Mouse (Mus musculus) layer of hippocampus, adult 2 months (tissue): ENCODE measurements around the gene Ip6k1. TPM values are rescaled to one million over a fixed set of nuclear protein-coding genes. Genes with fewer than 3 reads are reported as not detected.
A peak's percentile ranks its signal among the peaks of the same experiment; 100 is the strongest.

Experiments
- DNase-seq, 2 experiments: peaks; one replicate each; pipeline ENCODE4 v3.0.0; 2022; ENCODE audit warnings: low spot score in 2 of 2
- H3K27ac ChIP-seq: fragments of 200-600 bp; 2 replicates; pipeline ENCODE4 v1.8.1; 2022
- H3K4me3 ChIP-seq: fragments of 200-600 bp; 2 replicates; pipeline ENCODE4 v1.8.1; 2022; ENCODE audit warnings: mild to moderate bottlenecking
- CTCF ChIP-seq: fragments of 200-600 bp; conservative IDR thresholded peaks from 2 replicates; pipeline ENCODE4 v1.8.1; 2022; ENCODE audit warnings: antibody characterized with exemption, mild to moderate bottlenecking, moderate library complexity
- long read RNA-seq, 2 experiments: library from polyadenylated mRNA; stranded (forward); transcript quantifications; one replicate each; pipeline ENCODE4 v2.0.0; 2021; ENCODE audit warnings: borderline mapping rate in 2 of 2
- total RNA-seq, 2 experiments: library from RNA; stranded (reverse); gene quantifications; 2 replicates each; pipeline ENCODE4 v1.2.3; 2021

The Ip6k1 gene
- 100 to 1,000 TPM; 222 to 228 TPM for total RNA-seq
- long read RNA-seq, experiment 1, full-length matches to known transcripts: 96 of 172 reads
- long read RNA-seq, experiment 1, partial matches to known transcripts: 41 of 172 reads
- long read RNA-seq, experiment 1, other reads (novel, unspliced or antisense): 35 of 172 reads
- long read RNA-seq, experiment 2, full-length matches to known transcripts: 145 of 268 reads
- long read RNA-seq, experiment 2, partial matches to known transcripts: 64 of 268 reads
- long read RNA-seq, experiment 2, other reads (novel, unspliced or antisense): 59 of 268 reads

- Histone ChIP-seq H3K4me3 (peak within 1 kb of the TSS; percentile 93), H3K27ac (peak within 1 kb of the TSS; percentile 100)
- TF ChIP-seq CTCF: no peak
- peak; percentile 100 for DNase-seq
These were observed at the start of gene Ip6k1 for GRCm38 (mm10) chr9:108001922-108002770. Gene Ip6k1, plus strand, starts transcription at chr9:108002501.

GRCm38 (mm10) chr9:107955613-107956289 is 46.5 kb upstream of the Ip6k1 start:
- TF ChIP-seq CTCF: no peak
- Histone ChIP-seq H3K27ac (no peak overlapping the region), H3K4me3 (no peak overlapping the region)
- DNase-seq: no peak

GRCm38 (mm10) chr9:107957141-107957540 is 45.2 kb upstream of the Ip6k1 start:
- Histone ChIP-seq H3K4me3 (no peak overlapping the region), H3K27ac (no peak overlapping the region)
- DNase-seq: no peak
- TF ChIP-seq CTCF: no peak

- no peak for TF ChIP-seq CTCF
- Histone ChIP-seq H3K4me3 (no peak overlapping the region), H3K27ac (peak overlapping the region; percentile 92)
- DNase-seq: no peak
These were observed 42.4 kb upstream of the Ip6k1 start for GRCm38 (mm10) chr9:107959896-107960295.

- H3K27ac ChIP-seq: peak overlapping the region; percentile 92
- no peak for DNase-seq
- TF ChIP-seq CTCF: peak; percentile 47
- no peak overlapping the region for H3K4me3 ChIP-seq
These were observed 41.4 kb upstream of the Ip6k1 start for GRCm38 (mm10) chr9:107960928-107961327.

GRCm38 (mm10) chr9:107961351-107961762 is 40.9 kb upstream of the Ip6k1 start:
- DNase-seq: peak; percentile 77 to 89
- Histone ChIP-seq H3K4me3 (peak overlapping the region; percentile 36; the same call in 1 of the 2 replicates), H3K27ac (peak overlapping the region; percentile 92)

GRCm38 (mm10) chr9:107961881-107962280 is 40.4 kb upstream of the Ip6k1 start:
- DNase-seq: peak; percentile 72 to 87
- peak; percentile 80 for TF ChIP-seq CTCF
- Histone ChIP-seq H3K4me3 (peak overlapping the region; percentile 36; the same call in 1 of the 2 replicates), H3K27ac (peak overlapping the region; percentile 92)

More at GRCm38 (mm10) chr9:107961351-107961762, 40.9 kb upstream of the Ip6k1 start:
- TF ChIP-seq CTCF: no peak

- DNase-seq: no peak
- no peak overlapping the region for H3K4me3 ChIP-seq
- TF ChIP-seq CTCF: no peak
- peak overlapping the region; percentile 92; the same call in 1 of the 2 replicates for H3K27ac ChIP-seq
These were observed 39.4 kb upstream of the Ip6k1 start for GRCm38 (mm10) chr9:107962916-107963315.

GRCm38 (mm10) chr9:107963700-107964099 is 38.6 kb upstream of the Ip6k1 start:
- peak; percentile 74 to 80 for DNase-seq
- H3K27ac ChIP-seq: peak overlapping the region; percentile 33; the same call in 1 of the 2 replicates
- H3K4me3 ChIP-seq: no peak overlapping the region
- peak; percentile 98 for TF ChIP-seq CTCF

GRCm38 (mm10) chr9:107964681-107965080 is 37.6 kb upstream of the Ip6k1 start:
- TF ChIP-seq CTCF: no peak
- no peak for DNase-seq

GRCm38 (mm10) chr9:107966676-107967075 is 35.6 kb upstream of the Ip6k1 start:
- Histone ChIP-seq H3K27ac (0 out of 2 replicates have a peak overlapping the region, but pooled peaks have one; percentile 1), H3K4me3 (no peak overlapping the region)

More at GRCm38 (mm10) chr9:107964681-107965080, 37.6 kb upstream of the Ip6k1 start:
- no peak overlapping the region for H3K27ac ChIP-seq
- no peak overlapping the region for H3K4me3 ChIP-seq

GRCm38 (mm10) chr9:107967437-107967836 is 34.9 kb upstream of the Ip6k1 start:
- no peak overlapping the region for H3K4me3 ChIP-seq
- H3K27ac ChIP-seq: no peak overlapping the region
- no peak for DNase-seq
- TF ChIP-seq CTCF: no peak

More at GRCm38 (mm10) chr9:107966676-107967075, 35.6 kb upstream of the Ip6k1 start:
- TF ChIP-seq CTCF: no peak
- DNase-seq: no peak

- DNase-seq: no peak
- no peak for TF ChIP-seq CTCF
These were observed 33.8 kb upstream of the Ip6k1 start for GRCm38 (mm10) chr9:107968531-107968930.

More at GRCm38 (mm10) chr9:107968531-107968930, 33.8 kb upstream of the Ip6k1 start:
- Histone ChIP-seq H3K4me3 (no peak overlapping the region), H3K27ac (no peak overlapping the region)
